Mouse (Mus musculus) stomach, embryonic 16.5 days (tissue): Measurements from ENCODE around the gene Sf1. TPM values are rescaled to one million over a fixed set of nuclear protein-coding genes. Genes with fewer than 3 reads are reported as not detected.

Experiments used
- ATAC-seq: fragments of 200-750 bp; cut with Nextera tagmentation; 2 replicates; pipeline ENCODE4 v1.8.0; 2017; ENCODE audit warnings: moderate number of reproducible peaks, moderate TSS enrichment; ENCODE audit not compliant: insufficient read depth, low FRiP score
- H3K27ac ChIP-seq: fragments of 300-500 bp; sonication (generic); 2 replicates; pipeline ENCODE4 v1.5.1; 2014; ENCODE audit warnings: low read length
- H3K27me3 ChIP-seq: fragments of 300-500 bp; sonication (generic); 2 replicates; pipeline ENCODE4 v1.6.1; 2014; ENCODE audit warnings: low read length, control low read depth, mixed read lengths; ENCODE audit not compliant: control insufficient read depth, insufficient read depth
- H3K36me3 ChIP-seq: fragments of 300-500 bp; sonication (generic); 2 replicates; pipeline ENCODE4 v1.6.1; 2014; ENCODE audit warnings: low read length; ENCODE audit not compliant: control insufficient read depth, insufficient read depth
- H3K4me1 ChIP-seq: fragments of 300-500 bp; sonication (generic); 2 replicates; pipeline ENCODE4 v1.6.1; 2014; ENCODE audit warnings: low read length, control low read depth, mixed read lengths; ENCODE audit not compliant: control insufficient read depth, insufficient read depth
- H3K4me2 ChIP-seq: fragments of 300-500 bp; sonication (generic); 2 replicates; pipeline ENCODE4 v1.6.1; 2014; ENCODE audit warnings: low read depth, low read length, mixed read lengths
- H3K4me3 ChIP-seq: fragments of 300-500 bp; sonication (generic); replicated peaks from 2 replicates; pipeline ENCODE4 v1.5.1; 2014; ENCODE audit warnings: mild to moderate bottlenecking, low read length
- H3K9ac ChIP-seq: fragments of 300-500 bp; sonication (generic); 2 replicates; pipeline ENCODE4 v1.6.1; 2014; ENCODE audit warnings: low read length
- H3K9me3 ChIP-seq: fragments of 300-500 bp; sonication (generic); replicated peaks from 2 replicates; pipeline ENCODE4 v1.6.1; 2016; ENCODE audit warnings: low read length, control low read depth; ENCODE audit not compliant: control insufficient read depth
- WGBS: fragments of 180-500 bp; shearing (Covaris S2); extraction: QIAGEN DNeasy Blood & Tissue Kit; methylation state at CpG from one replicate; pipeline ENCODE4 v1.1.7; 2014; 5-methylcytosine and 5-hydroxymethylcytosine counted together
- polyA plus RNA-seq: library from polyadenylated mRNA; unstranded; fragments of >200 nt; fragmentation: Nextera tagmentation; extraction: Ambion mirVana; gene quantifications from 2 replicates; pipeline ENCODE4 v1.2.1, GENCODE M21; 2015

Sf1 gene
- polyA plus RNA-seq, 1 experiment from 2014 or later = 94.5 TPM

- Histone ChIP-seq H3K4me2 (no peak overlapping the region), H3K9me3 (no peaks in the 10 kb centered on the region), H3K9ac (no peak overlapping the region), H3K27ac (no peak overlapping the region), H3K4me3 (no peak overlapping the region), H3K4me1 (no peaks in the 10 kb centered on the region), H3K27me3 (no peaks in the 10 kb centered on the region), H3K36me3 (peaks cover 20% of the 10 kb centered on the region; the same call in 1 of the 2 replicates)
- ATAC-seq = no peak
- WGBS = 93% methylated on average over 4 of the region's 4 CpGs
Observed at GRCm38 (mm10) chr19:6347615-6348014, 15.9 kb upstream of the Sf1 start.

DNA sequence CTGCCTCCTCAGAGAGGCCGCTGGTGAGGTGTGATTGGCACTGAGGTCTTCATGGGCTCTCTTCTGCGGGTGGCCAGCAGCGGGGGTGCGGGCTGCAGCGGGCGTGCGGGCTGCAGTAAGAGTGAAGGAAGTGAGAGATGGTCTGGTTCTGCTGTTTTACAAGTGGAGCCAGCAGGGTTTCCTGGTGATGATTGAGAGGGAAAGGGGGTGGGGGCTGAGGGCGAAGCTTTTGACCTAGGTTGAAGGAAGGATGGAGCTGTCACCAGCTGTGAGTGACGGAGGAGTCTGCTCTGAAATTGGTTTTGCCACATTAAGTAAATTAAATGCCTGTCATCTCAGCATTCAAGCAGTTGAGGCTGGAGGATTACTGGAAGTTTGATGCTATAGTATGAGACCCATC is 14.8 kb upstream of the Sf1 start:
- Histone ChIP-seq H3K36me3 (peaks cover 15% of the 10 kb centered on the region; the same call in 1 of the 2 replicates), H3K27ac (peak overlapping the region; percentile 0; the same call in 1 of the 2 replicates), H3K4me3 (no peak overlapping the region), H3K27me3 (no peaks in the 10 kb centered on the region), H3K9ac (no peak overlapping the region), H3K4me2 (no peak overlapping the region), H3K9me3 (no peaks in the 10 kb centered on the region), H3K4me1 (no peaks in the 10 kb centered on the region)
- WGBS = 67% methylated on average over 9 of the region's 9 CpGs
- ATAC-seq = no peak

- Histone ChIP-seq H3K4me3 (no peak overlapping the region), H3K9me3 (no peaks in the 10 kb centered on the region), H3K9ac (no peak overlapping the region), H3K4me1 (no peaks in the 10 kb centered on the region), H3K27ac (peak overlapping the region; percentile 0; the same call in 1 of the 2 replicates), H3K4me2 (no peak overlapping the region), H3K36me3 (peaks cover 15% of the 10 kb centered on the region; the same call in 1 of the 2 replicates), H3K27me3 (no peaks in the 10 kb centered on the region)
- ATAC-seq = no peak
- 30% methylated on average over 14 of the region's 14 CpGs for WGBS
Observed at GRCm38 (mm10) chr19:6349215-6349983, 14.1 kb upstream of the Sf1 start.

GRCm38 (mm10) chr19:6351431-6352106 is 11.9 kb upstream of the Sf1 start:
- H3K27me3 ChIP-seq = no peaks in the 10 kb centered on the region
- 72% methylated on average over 14 of the region's 14 CpGs for WGBS
- no peak overlapping the region; the same call in 1 of the 2 replicates for H3K9ac ChIP-seq
- H3K27ac ChIP-seq = no peak overlapping the region
- no peak overlapping the region for H3K4me3 ChIP-seq
- 0 out of 2 replicates have a peak, but pooled peaks cover 7% of the 10 kb centered on the region for H3K36me3 ChIP-seq
- H3K4me1 ChIP-seq = no peaks in the 10 kb centered on the region
- no peaks in the 10 kb centered on the region for H3K9me3 ChIP-seq
- no peak for ATAC-seq
- no peak overlapping the region for H3K4me2 ChIP-seq

- H3K4me3 ChIP-seq = no peak overlapping the region
- no peak overlapping the region for H3K9ac ChIP-seq
- ATAC-seq = no peak
- 0 out of 2 replicates have a peak, but pooled peaks cover 2% of the 10 kb centered on the region for H3K36me3 ChIP-seq
- H3K4me2 ChIP-seq = no peak overlapping the region
- H3K27me3 ChIP-seq = no peaks in the 10 kb centered on the region
- H3K27ac ChIP-seq = no peak overlapping the region
- no peaks in the 10 kb centered on the region for H3K9me3 ChIP-seq
- no peaks in the 10 kb centered on the region for H3K4me1 ChIP-seq
- 80% methylated on average over 2 of the region's 2 CpGs for WGBS
Observed at GRCm38 (mm10) chr19:6352107-6352505, 11.4 kb upstream of the Sf1 start.

DNA sequence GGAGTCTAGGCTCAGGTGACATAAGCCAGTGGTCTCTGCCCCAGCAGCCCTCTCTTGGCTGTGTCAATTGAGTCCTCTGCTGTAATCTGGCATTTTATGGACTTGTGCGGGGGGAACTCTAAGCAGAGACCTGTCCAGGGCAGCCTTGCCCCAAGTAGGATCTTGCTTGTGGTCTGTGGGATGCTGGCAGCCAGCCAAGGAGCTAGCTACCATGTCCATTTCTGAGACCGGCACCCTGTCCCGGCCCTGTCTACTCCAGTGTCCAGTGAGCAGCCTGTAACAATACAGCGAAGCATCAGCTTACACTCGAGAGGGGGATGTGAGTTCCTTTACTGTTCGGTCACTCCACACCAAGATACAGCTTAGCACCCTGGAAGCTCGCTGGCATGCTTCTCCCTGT is 9.5 kb upstream of the Sf1 start:
- H3K4me1 ChIP-seq = no peaks in the 10 kb centered on the region
- no peaks in the 10 kb centered on the region for H3K27me3 ChIP-seq
- no peak overlapping the region for H3K27ac ChIP-seq
- no peak for ATAC-seq
- no peak overlapping the region for H3K4me2 ChIP-seq
- no peaks in the 10 kb centered on the region for H3K36me3 ChIP-seq
- no peak overlapping the region for H3K4me3 ChIP-seq
- H3K9ac ChIP-seq = no peak overlapping the region
- H3K9me3 ChIP-seq = no peaks in the 10 kb centered on the region
- WGBS = 87% methylated on average over 7 of the region's 7 CpGs

DNA sequence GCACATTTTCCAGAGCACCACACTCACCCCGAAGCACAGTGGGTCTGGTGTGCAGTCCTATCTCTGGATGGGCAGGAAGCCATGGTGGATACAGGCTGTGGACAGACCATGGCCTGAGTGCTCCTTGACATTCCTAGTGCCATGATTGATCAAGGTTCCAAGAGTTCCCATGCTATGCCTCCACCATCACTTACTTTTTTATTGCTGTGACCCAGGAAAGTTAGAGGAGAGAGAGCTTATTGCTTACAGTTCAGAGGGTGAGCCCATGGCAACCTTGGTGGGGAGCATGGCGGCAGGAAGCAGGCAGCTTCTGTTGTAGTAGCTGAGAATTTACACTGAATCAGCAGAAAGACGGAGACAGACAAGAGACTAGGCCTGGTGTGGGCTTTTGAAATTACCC is 2.2 kb upstream of the Sf1 start:
- H3K9me3 ChIP-seq = no peaks in the 10 kb centered on the region
- no peak overlapping the region for H3K4me3 ChIP-seq
- no peak overlapping the region for H3K4me2 ChIP-seq
- no peaks in the 10 kb centered on the region for H3K27me3 ChIP-seq
- peaks cover 6% of the 10 kb centered on the region for H3K36me3 ChIP-seq
- 88% methylated on average over 3 of the region's 3 CpGs for WGBS
- H3K9ac ChIP-seq = no peak overlapping the region
- no peak for ATAC-seq
- peaks cover 16% of the 10 kb centered on the region for H3K4me1 ChIP-seq
- no peak overlapping the region for H3K27ac ChIP-seq

DNA sequence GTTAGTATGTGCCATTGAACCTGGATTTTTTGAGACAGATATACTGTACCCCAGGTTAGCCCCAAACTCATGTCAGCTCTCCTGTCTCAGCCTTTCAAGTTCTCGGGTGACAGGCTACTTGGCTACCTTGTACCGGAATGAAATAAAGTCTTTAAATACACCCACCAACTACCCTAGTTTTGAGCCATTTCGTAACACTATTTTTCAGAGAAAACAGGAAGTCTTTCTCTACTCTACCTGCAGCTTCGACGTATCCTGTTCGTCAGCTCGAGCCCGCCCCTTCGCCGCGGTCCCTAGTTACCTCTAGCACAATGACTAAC is 439 bp upstream of the Sf1 start:
- Histone ChIP-seq H3K4me1 (peaks cover 16% of the 10 kb centered on the region), H3K27me3 (no peaks in the 10 kb centered on the region), H3K36me3 (peaks cover 8% of the 10 kb centered on the region), H3K4me3 (peak overlapping the region; percentile 98), H3K4me2 (peak overlapping the region; percentile 70), H3K27ac (peak overlapping the region; percentile 68), H3K9me3 (no peaks in the 10 kb centered on the region), H3K9ac (peak overlapping the region; percentile 70)
- ATAC-seq = no peak
- under 1% methylated on average over 11 of the region's 11 CpGs for whole genome bisulfite sequencing

DNA sequence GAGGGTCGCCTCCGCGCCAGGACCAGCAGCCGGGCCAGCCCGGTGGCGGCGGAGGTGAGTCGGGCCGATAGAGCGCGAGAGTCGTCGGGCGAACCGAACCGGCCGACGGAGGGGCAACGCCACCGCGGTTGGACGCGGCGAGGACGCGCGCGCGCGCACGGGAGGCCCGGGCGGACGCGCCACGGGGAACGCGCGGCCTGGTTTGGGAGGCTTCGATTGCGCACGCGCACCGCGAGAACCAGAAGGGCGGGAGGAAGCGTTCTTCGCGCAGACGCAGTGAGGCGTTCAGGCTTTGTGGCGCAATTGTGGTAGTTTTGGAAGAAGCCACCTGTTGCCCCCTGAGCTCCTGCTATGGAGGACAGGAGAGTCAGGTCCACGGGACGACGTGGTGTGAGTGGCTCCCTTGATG is 831 bp downstream of the Sf1 start:
- H3K27ac ChIP-seq = peak overlapping the region; percentile 99
- 0% methylated on average over 55 of the region's 55 CpGs for WGBS
- no peak for ATAC-seq
- peak overlapping the region; percentile 99 for H3K9ac ChIP-seq
- peaks cover 16% of the 10 kb centered on the region for H3K4me1 ChIP-seq
- H3K4me3 ChIP-seq = peak overlapping the region; percentile 98
- no peaks in the 10 kb centered on the region for H3K27me3 ChIP-seq
- H3K9me3 ChIP-seq = no peaks in the 10 kb centered on the region
- peak overlapping the region; percentile 97 for H3K4me2 ChIP-seq
- peaks cover 18% of the 10 kb centered on the region for H3K36me3 ChIP-seq
